Comparison of ENCODE assay signal across 16 mouse cellular contexts in the genomic region with DNA sequence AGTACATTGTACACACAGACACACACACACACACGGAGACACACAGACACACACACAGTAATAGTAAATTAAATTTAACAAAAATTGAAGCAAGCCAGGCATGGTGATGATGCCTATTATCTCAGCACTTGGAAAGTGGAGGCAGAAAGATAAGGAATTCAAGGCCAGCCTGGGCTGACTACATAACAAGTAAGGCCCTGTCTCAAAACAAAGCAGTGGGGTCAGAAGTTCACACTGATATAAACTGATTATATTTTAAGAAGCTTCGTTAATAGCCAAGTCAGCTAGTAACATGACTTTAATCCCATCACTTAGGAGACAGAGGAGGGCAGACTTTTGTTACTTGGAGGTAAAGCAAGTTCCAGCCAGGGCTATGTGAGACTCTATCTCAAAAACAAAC. TPM values are rescaled to one million over a fixed set of nuclear protein-coding genes. Genes with fewer than 3 reads are reported as not detected.
DNase-seq lines count a peak whose midpoint lies in the region; ATAC-seq and TF ChIP-seq lines count a peak whose summit lies in the region.
"Had no signal": no experiment of that assay in that cellular context is flagged by ENCODE, and none has a peak within 500 bp of the region (broad histone marks: within the 10 kb centered on the region; RNA-seq: fewer than 3 reads in every experiment).

No protein-coding gene starts in this region.

- peaks cover 42% of the 10 kb centered on the region for H3K36me3 ChIP-seq in forebrain, embryonic 12.5 days (replicated peaks)
- peaks cover 49% of the 10 kb centered on the region for H3K36me3 ChIP-seq in forebrain, embryonic 10.5 days (replicated peaks)
- H3K36me3 ChIP-seq in hindbrain, embryonic 14.5 days (replicated peaks; ENCODE audit: control insufficient read depth, insufficient read depth) = peaks cover 41% of the 10 kb centered on the region
- H3K36me3 ChIP-seq in hindbrain, postnatal 0 days (ENCODE audit: insufficient read depth, low read length) = peaks cover 30% of the 10 kb centered on the region
- H3K36me3 ChIP-seq in midbrain, embryonic 13.5 days = peaks cover 37% of the 10 kb centered on the region
- H3K36me3 ChIP-seq in midbrain, embryonic 16.5 days (ENCODE audit: control insufficient read depth, insufficient read depth, low read length) = peaks cover 32% of the 10 kb centered on the region
- H3K36me3 ChIP-seq in myocyte (ENCODE audit: control insufficient read depth, insufficient read depth) = peaks cover 35% of the 10 kb centered on the region

- H3K4me1 ChIP-seq in forebrain, embryonic 12.5 days = peaks cover 15% of the 10 kb centered on the region
- H3K4me1 ChIP-seq in forebrain, embryonic 10.5 days = peaks cover 12% of the 10 kb centered on the region
- H3K4me1 ChIP-seq in hindbrain, embryonic 14.5 days (replicated peaks; ENCODE audit: control insufficient read depth, insufficient read depth, low read length) = peaks cover 9% of the 10 kb centered on the region
- peaks cover 8% of the 10 kb centered on the region for H3K4me1 ChIP-seq in hindbrain, postnatal 0 days (ENCODE audit: insufficient read depth, low read length)
- peaks cover 21% of the 10 kb centered on the region for H3K4me1 ChIP-seq in midbrain, embryonic 13.5 days (replicated peaks)
- H3K4me1 ChIP-seq in midbrain, embryonic 16.5 days (ENCODE audit: control insufficient read depth, insufficient read depth, low read length) = peaks cover 17% of the 10 kb centered on the region

- ATAC-seq in forebrain, embryonic 12.5 days (ENCODE audit: low FRiP score) = no peak
- no peak for ATAC-seq in hindbrain, embryonic 14.5 days (ENCODE audit: low FRiP score)
- ATAC-seq in hindbrain, postnatal 0 days = no peak
- no peak for ATAC-seq in midbrain, embryonic 13.5 days
- no peak for ATAC-seq in midbrain, embryonic 16.5 days
- ATAC-seq: forebrain, postnatal 0 days had no signal

- TF ChIP-seq POLR2A in myocyte (IDR thresholded peaks at IDR 0.05; ENCODE audit: insufficient read length, low read depth) = no peak

- H3ac ChIP-seq in myocyte (ENCODE audit: control insufficient read depth, insufficient read length) = no peak overlapping the region

- TF ChIP-seq CTCF in hindbrain, postnatal 0 days (IDR thresholded peaks at IDR 0.05; ENCODE audit: low read depth) = no peak

- H3K4me3 ChIP-seq in forebrain, embryonic 12.5 days (replicated peaks) = no peak overlapping the region
- no peak overlapping the region for H3K4me3 ChIP-seq in forebrain, embryonic 10.5 days
- H3K4me3 ChIP-seq in hindbrain, embryonic 14.5 days (replicated peaks; ENCODE audit: low read length) = no peak overlapping the region
- H3K4me3 ChIP-seq in hindbrain, postnatal 0 days (ENCODE audit: low read length) = no peak overlapping the region
- H3K4me3 ChIP-seq in midbrain, embryonic 13.5 days (replicated peaks) = 0 out of 2 replicates have a peak overlapping the region, but pooled peaks have one; percentile 1
- H3K4me3 ChIP-seq in midbrain, embryonic 16.5 days (ENCODE audit: low read depth, low read length) = no peak overlapping the region
- H3K4me3 ChIP-seq in myocyte = no peak overlapping the region

- H3K9me3 ChIP-seq in forebrain, embryonic 12.5 days = peaks cover 21% of the 10 kb centered on the region; the same call in 1 of the 2 replicates
- peaks cover 40% of the 10 kb centered on the region for H3K9me3 ChIP-seq in forebrain, embryonic 10.5 days
- peaks cover 9% of the 10 kb centered on the region; the same call in 1 of the 2 replicates for H3K9me3 ChIP-seq in hindbrain, embryonic 14.5 days (ENCODE audit: control insufficient read depth, low read length)
- H3K9me3 ChIP-seq in hindbrain, postnatal 0 days (ENCODE audit: low read length) = no peaks in the 10 kb centered on the region
- peaks cover 20% of the 10 kb centered on the region; the same call in 1 of the 2 replicates for H3K9me3 ChIP-seq in midbrain, embryonic 13.5 days
- H3K9me3 ChIP-seq in midbrain, embryonic 16.5 days (replicated peaks; ENCODE audit: control insufficient read depth, low read length, poor library complexity, severe bottlenecking) = 0 out of 2 replicates have a peak, but pooled peaks cover 5% of the 10 kb centered on the region

- H3K27ac ChIP-seq in forebrain, embryonic 12.5 days = no peak overlapping the region
- H3K27ac ChIP-seq in forebrain, embryonic 10.5 days = no peak overlapping the region
- H3K27ac ChIP-seq in hindbrain, embryonic 14.5 days = no peak overlapping the region
- no peak overlapping the region for H3K27ac ChIP-seq in hindbrain, postnatal 0 days
- H3K27ac ChIP-seq in midbrain, embryonic 13.5 days = no peak overlapping the region
- H3K27ac ChIP-seq in midbrain, embryonic 16.5 days (ENCODE audit: low read length) = no peak overlapping the region

- peak overlapping the region; percentile 2; the same call in 1 of the 2 replicates for H3K4me2 ChIP-seq in forebrain, embryonic 12.5 days
- peak overlapping the region; percentile 19; the same call in 1 of the 2 replicates for H3K4me2 ChIP-seq in hindbrain, embryonic 14.5 days (replicated peaks)
- H3K4me2 ChIP-seq in hindbrain, postnatal 0 days (ENCODE audit: low read depth, low read length) = no peak overlapping the region
- no peak overlapping the region for H3K4me2 ChIP-seq in midbrain, embryonic 13.5 days (replicated peaks)
- no peak overlapping the region for H3K4me2 ChIP-seq in midbrain, embryonic 16.5 days (ENCODE audit: low read length)
- peak overlapping the region; percentile 86 for H3K4me2 ChIP-seq in myocyte (ENCODE audit: low read depth)

- no peak overlapping the region for H3K9ac ChIP-seq in forebrain, embryonic 12.5 days
- H3K9ac ChIP-seq in hindbrain, embryonic 14.5 days = no peak overlapping the region
- H3K9ac ChIP-seq in hindbrain, postnatal 0 days (replicated peaks; ENCODE audit: low read length) = no peak overlapping the region
- no peak overlapping the region for H3K9ac ChIP-seq in midbrain, embryonic 13.5 days (replicated peaks)
- H3K9ac ChIP-seq in midbrain, embryonic 16.5 days (ENCODE audit: low read depth, low read length) = no peak overlapping the region
- H3K9ac ChIP-seq: forebrain, postnatal 0 days had no signal

- H3K79me2 ChIP-seq in myocyte (ENCODE audit: control insufficient read depth, insufficient read depth) = peaks cover 44% of the 10 kb centered on the region

- no peak for DNase-seq in forebrain, embryonic 10.5 days (ENCODE audit: extremely low spot score, low spot score)
- no peak for DNase-seq in hindbrain, embryonic 14.5 days (ENCODE audit: low spot score)
- no peak for DNase-seq in hindbrain, postnatal 0 days (ENCODE audit: low spot score)
- no peak for DNase-seq in gastrocnemius, adult 18-20 months (ENCODE audit: low spot score)
- DNase-seq: cerebellum, adult 11 months; forebrain, postnatal 0 days; gastrocnemius, postnatal 14 days; kidney, adult 11 months; right cerebral cortex, postnatal 25 days; thymus, postnatal 14 days had no signal

- H3K27me3 ChIP-seq in forebrain, embryonic 12.5 days = no peaks in the 10 kb centered on the region
- no peaks in the 10 kb centered on the region for H3K27me3 ChIP-seq in forebrain, embryonic 10.5 days (ENCODE audit: poor library complexity, severe bottlenecking)
- H3K27me3 ChIP-seq in hindbrain, embryonic 14.5 days (ENCODE audit: control insufficient read depth, insufficient read depth, low read length) = no peaks in the 10 kb centered on the region
- no peaks in the 10 kb centered on the region for H3K27me3 ChIP-seq in hindbrain, postnatal 0 days (ENCODE audit: insufficient read depth, low read length)
- no peaks in the 10 kb centered on the region for H3K27me3 ChIP-seq in midbrain, embryonic 13.5 days
- no peaks in the 10 kb centered on the region for H3K27me3 ChIP-seq in midbrain, embryonic 16.5 days (ENCODE audit: control insufficient read depth, insufficient read depth, low read depth, low read length)
- no peaks in the 10 kb centered on the region for H3K27me3 ChIP-seq in myocyte (ENCODE audit: control insufficient read depth, insufficient read depth, insufficient read length)

- WGBS in forebrain, embryonic 12.5 days = 86% methylated on average over 2 of the region's 2 CpGs
- WGBS in forebrain, embryonic 10.5 days = 95% methylated on average over 2 of the region's 2 CpGs
- WGBS in hindbrain, embryonic 14.5 days = 88% methylated on average over 2 of the region's 2 CpGs
- WGBS in hindbrain, postnatal 0 days = 86% methylated on average over 2 of the region's 2 CpGs
- 98% methylated on average over 2 of the region's 2 CpGs for WGBS in midbrain, embryonic 13.5 days
- 94% methylated on average over 2 of the region's 2 CpGs for WGBS in midbrain, embryonic 16.5 days

RNA-seq across cellular contexts. Expression of gene Zfp445, which starts 2.1 kb away (rescaled TPM):
- polyA plus RNA-seq in forebrain, embryonic 12.5 days (2016; fragmentation: Nextera tagmentation; extraction: Ambion mirVana) = 121 and 122 TPM in 2 replicates
- 82.3 and 83.3 TPM in 2 replicates for polyA plus RNA-seq in forebrain, embryonic 10.5 days (2016; fragmentation: Nextera tagmentation; extraction: Ambion mirVana)
- 97.7 and 104 TPM in 2 replicates for polyA plus RNA-seq in hindbrain, embryonic 14.5 days (2014; fragmentation: Nextera tagmentation; extraction: Ambion mirVana)
- total RNA-seq in hindbrain, postnatal 0 days (2014; rRNA removed) = 138 and 155 TPM in 2 replicates
- polyA plus RNA-seq in hindbrain, postnatal 0 days (2015; fragmentation: Nextera tagmentation; extraction: Ambion mirVana) = 63.3 and 68.1 TPM in 2 replicates
- 109 and 116 TPM in 2 replicates for polyA plus RNA-seq in midbrain, embryonic 13.5 days (2015; fragmentation: Nextera tagmentation; extraction: Ambion mirVana)
- polyA plus RNA-seq in midbrain, embryonic 16.5 days (2015; fragmentation: Nextera tagmentation; extraction: Ambion mirVana) = 121 and 131 TPM in 2 replicates
- polyA plus RNA-seq in myocyte (2012; fragmentation: generic; extraction: Trizol) = 10.0 TPM
- 10 to 100 TPM; 34.8 to 35.6 TPM for total RNA-seq in gastrocnemius, adult 18-20 months (2021)

RNA-seq across cellular contexts. Expression of gene Gm35549, which starts 19.9 kb away (rescaled TPM):
- polyA plus RNA-seq in forebrain, embryonic 12.5 days (2016; fragmentation: Nextera tagmentation; extraction: Ambion mirVana) = 0.34 TPM in 1 of 2 replicates, not detected in the other
- polyA plus RNA-seq in forebrain, embryonic 10.5 days (2016; fragmentation: Nextera tagmentation; extraction: Ambion mirVana) = 0.28 and 0.33 TPM in 2 replicates
- polyA plus RNA-seq in hindbrain, embryonic 14.5 days (2014; fragmentation: Nextera tagmentation; extraction: Ambion mirVana) = 0.56 and 0.95 TPM in 2 replicates
- not detected in 2 replicates for total RNA-seq in hindbrain, postnatal 0 days (2014; rRNA removed)
- polyA plus RNA-seq in hindbrain, postnatal 0 days (2015; fragmentation: Nextera tagmentation; extraction: Ambion mirVana) = 0.30 TPM in 1 of 2 replicates, not detected in the other
- 0.28 TPM in 1 of 2 replicates, not detected in the other for polyA plus RNA-seq in midbrain, embryonic 13.5 days (2015; fragmentation: Nextera tagmentation; extraction: Ambion mirVana)
- 0.63 TPM in 1 of 2 replicates, not detected in the other for polyA plus RNA-seq in midbrain, embryonic 16.5 days (2015; fragmentation: Nextera tagmentation; extraction: Ambion mirVana)
- 0.20 TPM for polyA plus RNA-seq in myocyte (2012; fragmentation: generic; extraction: Trizol)
- not detected for total RNA-seq in gastrocnemius, adult 18-20 months (2021)
- total RNA-seq: common myeloid progenitor, adult 5-6 weeks; forebrain, postnatal 0 days; gastrocnemius, postnatal 14 days had no signal
- polyA plus RNA-seq: forebrain, postnatal 0 days; large intestine, adult 2 months had no signal

RNA-seq across cellular contexts. Expression of gene Zkscan7, which starts 21.8 kb away (rescaled TPM):
- 5.4 and 5.5 TPM in 2 replicates for polyA plus RNA-seq in forebrain, embryonic 12.5 days (2016; fragmentation: Nextera tagmentation; extraction: Ambion mirVana)
- polyA plus RNA-seq in forebrain, embryonic 10.5 days (2016; fragmentation: Nextera tagmentation; extraction: Ambion mirVana) = 4.7 and 4.9 TPM in 2 replicates
- polyA plus RNA-seq in hindbrain, embryonic 14.5 days (2014; fragmentation: Nextera tagmentation; extraction: Ambion mirVana) = 1.9 and 2.2 TPM in 2 replicates
- total RNA-seq in hindbrain, postnatal 0 days (2014; rRNA removed) = 4.5 and 6.3 TPM in 2 replicates
- polyA plus RNA-seq in hindbrain, postnatal 0 days (2015; fragmentation: Nextera tagmentation; extraction: Ambion mirVana) = 1.3 and 1.9 TPM in 2 replicates
- polyA plus RNA-seq in midbrain, embryonic 13.5 days (2015; fragmentation: Nextera tagmentation; extraction: Ambion mirVana) = 4.7 TPM in 2 replicates
- polyA plus RNA-seq in midbrain, embryonic 16.5 days (2015; fragmentation: Nextera tagmentation; extraction: Ambion mirVana) = 4.7 and 4.9 TPM in 2 replicates
- 0.95 TPM for polyA plus RNA-seq in myocyte (2012; fragmentation: generic; extraction: Trizol)
- total RNA-seq in gastrocnemius, adult 18-20 months (2021) = 1 to 10 TPM; 3.2 to 4.1 TPM

RNA-seq across cellular contexts. Expression of gene Tcaim, which starts 58.4 kb away (rescaled TPM):
- 7.4 and 7.7 TPM in 2 replicates for polyA plus RNA-seq in forebrain, embryonic 12.5 days (2016; fragmentation: Nextera tagmentation; extraction: Ambion mirVana)
- 4.6 and 6.1 TPM in 2 replicates for polyA plus RNA-seq in forebrain, embryonic 10.5 days (2016; fragmentation: Nextera tagmentation; extraction: Ambion mirVana)
- polyA plus RNA-seq in hindbrain, embryonic 14.5 days (2014; fragmentation: Nextera tagmentation; extraction: Ambion mirVana) = 8.3 and 10.2 TPM in 2 replicates
- 8.4 and 13.5 TPM in 2 replicates for total RNA-seq in hindbrain, postnatal 0 days (2014; rRNA removed)
- polyA plus RNA-seq in hindbrain, postnatal 0 days (2015; fragmentation: Nextera tagmentation; extraction: Ambion mirVana) = 6.7 and 7.1 TPM in 2 replicates
- 8.1 and 8.2 TPM in 2 replicates for polyA plus RNA-seq in midbrain, embryonic 13.5 days (2015; fragmentation: Nextera tagmentation; extraction: Ambion mirVana)
- 9.3 and 9.9 TPM in 2 replicates for polyA plus RNA-seq in midbrain, embryonic 16.5 days (2015; fragmentation: Nextera tagmentation; extraction: Ambion mirVana)
- 2.6 TPM for polyA plus RNA-seq in myocyte (2012; fragmentation: generic; extraction: Trizol)
- 10 to 100 TPM; 23.3 to 25.0 TPM for total RNA-seq in gastrocnemius, adult 18-20 months (2021)

RNA-seq across cellular contexts. Expression of gene Zfp105, which starts 59.1 kb away (rescaled TPM):
- polyA plus RNA-seq in forebrain, embryonic 12.5 days (2016; fragmentation: Nextera tagmentation; extraction: Ambion mirVana) = 33.2 and 33.3 TPM in 2 replicates
- polyA plus RNA-seq in forebrain, embryonic 10.5 days (2016; fragmentation: Nextera tagmentation; extraction: Ambion mirVana) = 30.9 and 31.6 TPM in 2 replicates
- polyA plus RNA-seq in hindbrain, embryonic 14.5 days (2014; fragmentation: Nextera tagmentation; extraction: Ambion mirVana) = 16.1 and 17.0 TPM in 2 replicates
- total RNA-seq in hindbrain, postnatal 0 days (2014; rRNA removed) = 3.6 and 9.2 TPM in 2 replicates
- 8.1 and 8.9 TPM in 2 replicates for polyA plus RNA-seq in hindbrain, postnatal 0 days (2015; fragmentation: Nextera tagmentation; extraction: Ambion mirVana)
- 31.0 and 32.4 TPM in 2 replicates for polyA plus RNA-seq in midbrain, embryonic 13.5 days (2015; fragmentation: Nextera tagmentation; extraction: Ambion mirVana)
- polyA plus RNA-seq in midbrain, embryonic 16.5 days (2015; fragmentation: Nextera tagmentation; extraction: Ambion mirVana) = 16.8 and 19.7 TPM in 2 replicates
- polyA plus RNA-seq in myocyte (2012; fragmentation: generic; extraction: Trizol) = not detected
- under 1 TPM; 0.59 to 0.64 TPM for total RNA-seq in gastrocnemius, adult 18-20 months (2021)

Comparison
In these comparisons a context has a peak if more than half of its experiments do, and no peak if none do; other contexts are left out.
1. H3K4me2 ChIP-seq: peak in forebrain, embryonic 12.5 days (single experiment), hindbrain, embryonic 14.5 days (single experiment) and myocyte (single experiment); none in hindbrain, postnatal 0 days (single experiment), midbrain, embryonic 13.5 days (single experiment) and midbrain, embryonic 16.5 days (single experiment).